Mouse (Mus musculus) embryonic facial prominence, embryonic 14.5 days (tissue): ENCODE data around the gene Adgrf1. TPM values are rescaled to one million over a fixed set of nuclear protein-coding genes. Genes with fewer than 3 reads are reported as not detected.
A peak's percentile ranks its signal among the peaks of the same experiment; 100 is the strongest.

Experiments
- ATAC-seq: fragments of 200-750 bp; cut with Nextera tagmentation; 2 replicates; pipeline ENCODE4 v1.8.0; 2017; ENCODE audit warnings: low read depth, moderate number of reproducible peaks, moderate TSS enrichment
- DNase-seq: peaks from one replicate; pipeline ENCODE4 v3.0.0-alpha.2; 2015; ENCODE audit warnings: low spot score
- H3K27ac ChIP-seq: fragments of 300-500 bp; sonication (generic); replicated peaks from 2 replicates; pipeline ENCODE4 v1.5.1; 2014; ENCODE audit warnings: low read depth, mild to moderate bottlenecking, low read length, moderate library complexity
- H3K27me3 ChIP-seq: fragments of 300-500 bp; sonication (generic); replicated peaks from 2 replicates; pipeline ENCODE4 v1.6.1; 2014; ENCODE audit warnings: low read length; ENCODE audit not compliant: control insufficient read depth, insufficient read depth
- H3K36me3 ChIP-seq: fragments of 300-500 bp; sonication (generic); 2 replicates; pipeline ENCODE4 v1.6.1; 2014; ENCODE audit warnings: low read length, mixed read lengths; ENCODE audit not compliant: control insufficient read depth, insufficient read depth
- H3K4me1 ChIP-seq: fragments of 300-500 bp; sonication (generic); 2 replicates; pipeline ENCODE4 v1.6.1; 2014; ENCODE audit warnings: antibody characterized with exemption, low read length; ENCODE audit not compliant: control insufficient read depth, insufficient read depth
- H3K4me2 ChIP-seq: fragments of 300-500 bp; sonication (generic); 2 replicates; pipeline ENCODE4 v1.6.1; 2014; ENCODE audit warnings: low read depth, mild to moderate bottlenecking, low read length, moderate library complexity, mixed read lengths
- H3K4me3 ChIP-seq: fragments of 300-500 bp; sonication (generic); 2 replicates; pipeline ENCODE4 v1.5.1; 2014; ENCODE audit warnings: low read depth, mild to moderate bottlenecking, low read length
- H3K9ac ChIP-seq: fragments of 300-500 bp; sonication (generic); 2 replicates; pipeline ENCODE4 v1.6.1; 2014; ENCODE audit warnings: low read depth, mild to moderate bottlenecking, low read length, moderate library complexity, mixed read lengths
- H3K9me3 ChIP-seq: fragments of 300-500 bp; sonication (generic); 2 replicates; pipeline ENCODE4 v1.6.1; 2016; ENCODE audit warnings: low read length; ENCODE audit not compliant: control insufficient read depth
- WGBS: fragments of 180-500 bp; shearing (Covaris S2); extraction: QIAGEN DNeasy Blood & Tissue Kit; methylation state at CpG from one replicate; pipeline ENCODE4 v1.1.7; 2014; 5-methylcytosine and 5-hydroxymethylcytosine counted together
- polyA plus RNA-seq: library from polyadenylated mRNA; unstranded; fragments of >200 nt; fragmentation: Nextera tagmentation; extraction: Ambion mirVana; gene quantifications from 2 replicates; pipeline ENCODE4 v1.2.1, GENCODE M21; 2014

Gene Adgrf1
- polyA plus RNA-seq, 1 experiment from 2014 or later: not detected

- Histone ChIP-seq H3K9me3 (peaks cover 8% of the 10 kb centered on the region), H3K4me2 (no peak overlapping the region), H3K4me1 (peaks cover 11% of the 10 kb centered on the region; the same call in 1 of the 2 replicates), H3K27me3 (no peaks in the 10 kb centered on the region), H3K27ac (no peak overlapping the region), H3K9ac (no peak overlapping the region), H3K4me3 (no peak overlapping the region), H3K36me3 (no peaks in the 10 kb centered on the region)
- ATAC-seq (peak; percentile 62; the same call in 1 of the 2 replicates), DNase-seq (peak; percentile 42)
- 50% methylated on average over 1 of the region's 1 CpGs for WGBS
Measured at GRCm38 (mm10) chr17:43257699-43258098, 12.4 kb upstream of the Adgrf1 start.

- ATAC-seq (no peak), DNase-seq (no peak)
- Histone ChIP-seq H3K27me3 (no peaks in the 10 kb centered on the region), H3K9ac (no peak overlapping the region), H3K4me2 (no peak overlapping the region), H3K36me3 (no peaks in the 10 kb centered on the region), H3K9me3 (peaks cover 8% of the 10 kb centered on the region), H3K4me3 (no peak overlapping the region), H3K4me1 (0 out of 2 replicates have a peak, but pooled peaks cover 7% of the 10 kb centered on the region), H3K27ac (no peak overlapping the region)
- WGBS: 94% methylated on average over 5 of the region's 5 CpGs
Measured at GRCm38 (mm10) chr17:43261937-43262336, 8.2 kb upstream of the Adgrf1 start.

GRCm38 (mm10) chr17:43264739-43265138 lies 5.4 kb upstream of the Adgrf1 start:
- Histone ChIP-seq H3K36me3 (no peaks in the 10 kb centered on the region), H3K4me2 (peak overlapping the region; percentile 41; the same call in 1 of the 2 replicates)
- peak; percentile 54 for DNase-seq

GRCm38 (mm10) chr17:43265178-43265837 lies 4.8 kb upstream of the Adgrf1 start:
- peaks cover 8% of the 10 kb centered on the region for H3K9me3 ChIP-seq
- ATAC-seq (peak; percentile 90), DNase-seq (peak; percentile 94)
- H3K36me3 ChIP-seq: no peaks in the 10 kb centered on the region
- 22% methylated on average over 26 of the region's 26 CpGs for WGBS
- H3K4me1 ChIP-seq: no peaks in the 10 kb centered on the region; the same call in 1 of the 2 replicates
- H3K27me3 ChIP-seq: no peaks in the 10 kb centered on the region
- peak overlapping the region; percentile 41 for H3K4me2 ChIP-seq
- 0 out of 2 replicates have a peak overlapping the region, but pooled peaks have one; percentile 3 for H3K4me3 ChIP-seq
- no peak overlapping the region for H3K27ac ChIP-seq
- H3K9ac ChIP-seq: no peak overlapping the region

More at GRCm38 (mm10) chr17:43264739-43265138, 5.4 kb upstream of the Adgrf1 start:
- peak; percentile 30; the same call in 1 of the 2 replicates for ATAC-seq
- H3K4me1 ChIP-seq: no peaks in the 10 kb centered on the region
- H3K27ac ChIP-seq: no peak overlapping the region
- H3K27me3 ChIP-seq: no peaks in the 10 kb centered on the region
- H3K4me3 ChIP-seq: no peak overlapping the region
- H3K9me3 ChIP-seq: peaks cover 8% of the 10 kb centered on the region
- WGBS: 38% methylated on average over 7 of the region's 7 CpGs
- H3K9ac ChIP-seq: no peak overlapping the region

GRCm38 (mm10) chr17:43265944-43266343 lies 4.2 kb upstream of the Adgrf1 start:
- H3K36me3 ChIP-seq: no peaks in the 10 kb centered on the region
- no peak overlapping the region for H3K9ac ChIP-seq
- H3K9me3 ChIP-seq: peaks cover 8% of the 10 kb centered on the region
- no peaks in the 10 kb centered on the region; the same call in 1 of the 2 replicates for H3K4me1 ChIP-seq
- ATAC-seq: no peak
- DNase-seq: no peak
- H3K27me3 ChIP-seq: no peaks in the 10 kb centered on the region
- no peak overlapping the region for H3K4me2 ChIP-seq
- H3K27ac ChIP-seq: no peak overlapping the region
- H3K4me3 ChIP-seq: no peak overlapping the region
- WGBS: 92% methylated on average over 6 of the region's 6 CpGs

- Histone ChIP-seq H3K27ac (no peak overlapping the region), H3K36me3 (no peaks in the 10 kb centered on the region), H3K27me3 (no peaks in the 10 kb centered on the region), H3K9me3 (peaks cover 8% of the 10 kb centered on the region), H3K9ac (no peak overlapping the region), H3K4me1 (no peaks in the 10 kb centered on the region; the same call in 1 of the 2 replicates), H3K4me3 (no peak overlapping the region), H3K4me2 (no peak overlapping the region)
- WGBS: 86% methylated on average over 2 of the region's 2 CpGs
- ATAC-seq: no peak
- DNase-seq: no peak
Measured at GRCm38 (mm10) chr17:43266636-43267035, 3.5 kb upstream of the Adgrf1 start.

GRCm38 (mm10) chr17:43267046-43267749 lies 2.9 kb upstream of the Adgrf1 start:
- Histone ChIP-seq H3K9me3 (peaks cover 4% of the 10 kb centered on the region), H3K27ac (no peak overlapping the region), H3K4me2 (no peak overlapping the region), H3K4me1 (no peaks in the 10 kb centered on the region; the same call in 1 of the 2 replicates), H3K36me3 (no peaks in the 10 kb centered on the region), H3K9ac (no peak overlapping the region), H3K27me3 (no peaks in the 10 kb centered on the region), H3K4me3 (no peak overlapping the region)
- DNase-seq: no peak
- no peak for ATAC-seq
- WGBS: 85% methylated on average over 9 of the region's 9 CpGs

GRCm38 (mm10) chr17:43276220-43276619 lies 6.1 kb downstream of the Adgrf1 start:
- no peaks in the 10 kb centered on the region for H3K27me3 ChIP-seq
- ATAC-seq (no peak), DNase-seq (no peak)
- H3K4me3 ChIP-seq: no peak overlapping the region
- no peak overlapping the region for H3K4me2 ChIP-seq
- WGBS: 73% methylated on average over 6 of the region's 6 CpGs
- no peak overlapping the region for H3K27ac ChIP-seq
- H3K4me1 ChIP-seq: no peaks in the 10 kb centered on the region
- H3K36me3 ChIP-seq: no peaks in the 10 kb centered on the region
- no peak overlapping the region for H3K9ac ChIP-seq
- no peaks in the 10 kb centered on the region for H3K9me3 ChIP-seq
